Mouse (Mus musculus) cerebellum, adult 9-10 months (tissue): Measurements from ENCODE around the gene Adar.
"Not testable (repeated sequence)": the region's sequence is repeated elsewhere in the genome, so short reads cannot be mapped to it uniquely, and the experiment has no call there.

Experiments used
- DNase-seq: peaks from one replicate; pipeline ENCODE4 v3.0.0; 2022

Gene Adar

GRCm38 (mm10) chr3:89798518-89798917 is 83.7 kb downstream of the Adar start:
- DNase-seq = no peak

GRCm38 (mm10) chr3:89799476-89799875 is 84.7 kb downstream of the Adar start:
- DNase-seq = no peak

GRCm38 (mm10) chr3:89800078-89800477 is 85.3 kb downstream of the Adar start:
- not testable (repeated sequence) for DNase-seq

GRCm38 (mm10) chr3:89800774-89801506 is 86.1 kb downstream of the Adar start:
- DNase-seq = no peak

- no peak for DNase-seq
Measured at GRCm38 (mm10) chr3:89801507-89801847, 86.7 kb downstream of the Adar start.

- no peak for DNase-seq
Measured at GRCm38 (mm10) chr3:89802876-89803275, 88.1 kb downstream of the Adar start.
